Comparison of ENCODE assay signal across 8 mouse cellular contexts in the genomic region with DNA sequence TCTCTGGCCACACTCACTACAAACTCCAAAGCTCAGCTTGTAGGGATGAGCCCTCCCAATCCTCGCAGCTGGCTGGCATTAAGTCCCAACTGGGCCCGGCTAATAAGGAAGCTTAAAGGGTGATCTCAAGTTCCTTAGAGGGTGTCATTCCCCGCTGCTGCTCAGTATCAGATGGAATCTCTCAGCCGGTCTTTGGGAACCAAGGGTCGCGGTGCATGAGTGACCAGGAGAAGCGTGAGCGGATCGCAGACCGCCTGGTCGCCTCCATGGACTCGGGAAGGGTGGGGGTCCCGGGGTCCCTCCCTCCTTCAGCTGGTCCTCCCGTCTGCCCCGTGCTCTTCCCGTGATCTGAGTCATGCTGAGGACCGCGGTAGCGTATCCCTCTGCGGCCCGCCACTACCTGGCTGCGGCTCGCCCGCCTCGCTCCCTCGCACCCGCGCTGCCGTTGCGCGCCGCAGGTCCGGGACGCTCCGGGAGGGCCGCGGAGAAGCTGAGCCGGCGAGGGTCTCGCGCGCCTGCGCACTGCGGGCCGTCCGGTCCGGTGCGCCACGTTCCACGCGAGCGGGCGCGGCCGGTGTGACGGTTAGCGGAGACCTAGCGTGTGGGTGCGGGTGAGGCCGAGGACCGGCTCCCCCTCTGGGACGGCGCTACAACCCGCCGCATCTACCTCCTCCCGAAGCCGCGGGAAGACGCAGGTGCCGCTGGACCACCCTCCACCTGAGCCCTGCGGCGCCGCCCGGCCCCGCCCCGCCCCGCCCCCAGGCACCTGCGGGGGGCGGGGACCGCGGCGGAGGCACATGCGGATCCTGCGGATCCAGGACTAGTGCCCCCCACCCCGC. TPM values are rescaled to one million over a fixed set of nuclear protein-coding genes. Genes with fewer than 3 reads are reported as not detected.
DNase-seq lines count a peak whose midpoint lies in the region; ATAC-seq lines count a peak whose summit lies in the region.

TSS of gene Tdrd5 (minus strand) at position 754 of the 839 bp plus-strand sequence.

- peak within 1 kb of the TSS; percentile 67 for H3K9ac ChIP-seq in embryonic facial prominence, embryonic 13.5 days
- H3K9ac ChIP-seq in hindbrain, embryonic 16.5 days (ENCODE audit: low read depth, low read length), result peak within 1 kb of the TSS; percentile 77
- H3K9ac ChIP-seq in midbrain, embryonic 15.5 days, result peak within 1 kb of the TSS; percentile 64

- no peak for ATAC-seq in embryonic facial prominence, embryonic 13.5 days (ENCODE audit: insufficient number of reproducible peaks, insufficient read depth, low FRiP score, low TSS enrichment, low read depth)
- ATAC-seq in hindbrain, embryonic 16.5 days, result peak; percentile 95
- ATAC-seq in midbrain, embryonic 15.5 days (replicated peaks), result peak; percentile 89

- peaks cover 66% of the 10 kb centered on the region for H3K27me3 ChIP-seq in embryonic facial prominence, embryonic 13.5 days
- peaks cover 10% of the 10 kb centered on the region; the same call in 1 of the 2 replicates for H3K27me3 ChIP-seq in hindbrain, embryonic 16.5 days (replicated peaks; ENCODE audit: control insufficient read depth, insufficient read depth, low read length)
- H3K27me3 ChIP-seq in limb, embryonic 10.5 days (ENCODE audit: low read depth, poor library complexity, severe bottlenecking), result peaks cover 81% of the 10 kb centered on the region
- peaks cover 34% of the 10 kb centered on the region for H3K27me3 ChIP-seq in midbrain, embryonic 15.5 days (replicated peaks)

- peak within 1 kb of the TSS; percentile 64 for H3K4me3 ChIP-seq in embryonic facial prominence, embryonic 13.5 days
- H3K4me3 ChIP-seq in hindbrain, embryonic 16.5 days (ENCODE audit: low read length), result peak within 1 kb of the TSS; percentile 77
- H3K4me3 ChIP-seq in limb, embryonic 10.5 days, result peak within 1 kb of the TSS; percentile 74
- H3K4me3 ChIP-seq in midbrain, embryonic 15.5 days, result peak within 1 kb of the TSS; percentile 81

- H3K4me1 ChIP-seq in embryonic facial prominence, embryonic 13.5 days, result peaks cover 10% of the 10 kb centered on the region
- no peaks in the 10 kb centered on the region for H3K4me1 ChIP-seq in hindbrain, embryonic 16.5 days (ENCODE audit: control insufficient read depth, insufficient read depth, low read depth, low read length)
- H3K4me1 ChIP-seq in limb, embryonic 10.5 days, result peaks cover 9% of the 10 kb centered on the region
- H3K4me1 ChIP-seq in midbrain, embryonic 15.5 days, result peaks cover 5% of the 10 kb centered on the region; the same call in 1 of the 2 replicates

- H3K27ac ChIP-seq in embryonic facial prominence, embryonic 13.5 days, result no peak within 1 kb of the TSS
- H3K27ac ChIP-seq in hindbrain, embryonic 16.5 days (ENCODE audit: low read depth, low read length), result peak within 1 kb of the TSS; percentile 23
- peak within 1 kb of the TSS; percentile 31; the same call in 1 of the 2 replicates for H3K27ac ChIP-seq in limb, embryonic 10.5 days
- no peak within 1 kb of the TSS for H3K27ac ChIP-seq in midbrain, embryonic 15.5 days

- DNase-seq in gastrocnemius, postnatal 10 days, result peak; percentile 26
- DNase-seq in gastrocnemius, adult 8-10 months (ENCODE audit: low spot score in 2 of 2), result no peak
- DNase-seq in adrenal gland, postnatal 10 days, result peak; percentile 18
- peak; percentile 64 for DNase-seq in limb, embryonic 10.5 days (ENCODE audit: low spot score)
- peak; percentile 77 for DNase-seq in testis, postnatal 14 days (ENCODE audit: low spot score)

- peak within 1 kb of the TSS; percentile 99 for H3K4me2 ChIP-seq in embryonic facial prominence, embryonic 13.5 days
- H3K4me2 ChIP-seq in hindbrain, embryonic 16.5 days (ENCODE audit: low read length), result peak within 1 kb of the TSS; percentile 99
- H3K4me2 ChIP-seq in midbrain, embryonic 15.5 days, result peak within 1 kb of the TSS; percentile 98

- 0 out of 2 replicates have a peak, but pooled peaks cover 5% of the 10 kb centered on the region for H3K9me3 ChIP-seq in embryonic facial prominence, embryonic 13.5 days
- no peaks in the 10 kb centered on the region for H3K9me3 ChIP-seq in hindbrain, embryonic 16.5 days (ENCODE audit: control insufficient read depth, low read length)
- H3K9me3 ChIP-seq in limb, embryonic 10.5 days (replicated peaks), result no peaks in the 10 kb centered on the region
- H3K9me3 ChIP-seq in midbrain, embryonic 15.5 days, result no peaks in the 10 kb centered on the region

- WGBS in embryonic facial prominence, embryonic 13.5 days, result under 1% methylated on average over 83 of the region's 85 CpGs
- WGBS in hindbrain, embryonic 16.5 days, result under 1% methylated on average over 58 of the region's 85 CpGs
- WGBS in limb, embryonic 10.5 days, result under 1% methylated on average over 85 of the region's 85 CpGs
- WGBS in midbrain, embryonic 15.5 days, result under 1% methylated on average over 85 of the region's 85 CpGs

- no peaks in the 10 kb centered on the region for H3K36me3 ChIP-seq in embryonic facial prominence, embryonic 13.5 days
- no peaks in the 10 kb centered on the region for H3K36me3 ChIP-seq in hindbrain, embryonic 16.5 days (ENCODE audit: control insufficient read depth, insufficient read depth, low read length)
- no peaks in the 10 kb centered on the region for H3K36me3 ChIP-seq in limb, embryonic 10.5 days
- H3K36me3 ChIP-seq in midbrain, embryonic 15.5 days (replicated peaks), result no peaks in the 10 kb centered on the region

RNA-seq across cellular contexts. Expression of gene Tdrd5, which starts in this region (rescaled TPM):
- not detected for total RNA-seq in gastrocnemius, postnatal 10 days (2021)
- not detected for total RNA-seq in gastrocnemius, adult 8-10 months (2022)
- total RNA-seq in adrenal gland, postnatal 10 days (2021), result under 1 TPM in 1 of 2 experiments, not detected in 1; 0.21 TPM
- 0.43 and 1.3 TPM in 2 replicates for polyA plus RNA-seq in embryonic facial prominence, embryonic 13.5 days (2015; fragmentation: Nextera tagmentation; extraction: Ambion mirVana)
- 1.0 and 1.2 TPM in 2 replicates for polyA plus RNA-seq in hindbrain, embryonic 16.5 days (2015; fragmentation: Nextera tagmentation; extraction: Ambion mirVana)
- 0.10 TPM in 1 of 2 replicates, not detected in the other for polyA plus RNA-seq in limb, embryonic 10.5 days (2016; fragmentation: Nextera tagmentation; extraction: Ambion mirVana)
- polyA plus RNA-seq in midbrain, embryonic 15.5 days (2015; fragmentation: Nextera tagmentation; extraction: Ambion mirVana), result 0.97 and 1.1 TPM in 2 replicates

Comparison
In these comparisons a context has a peak if more than half of its experiments do, and no peak if none do; other contexts are left out.
1. Peak in DNase-seq in gastrocnemius, postnatal 10 days; RNA of the gene not detected or under 1 TPM.
2. Peak in DNase-seq in adrenal gland, postnatal 10 days; RNA of the gene not detected or under 1 TPM.
3. Peak in DNase-seq, H3K4me3 ChIP-seq and H3K27ac ChIP-seq in limb, embryonic 10.5 days; RNA of the gene not detected or under 1 TPM.